Mouse (Mus musculus) intestine, embryonic 15.5 days (tissue): ENCODE measurements around the gene Cend1. TPM values are rescaled to one million over a fixed set of nuclear protein-coding genes. Genes with fewer than 3 reads are reported as not detected.
A peak's percentile ranks its signal among the peaks of the same experiment; 100 is the strongest.

ENCODE experiments used
- ATAC-seq: fragments of 200-750 bp; cut with Nextera tagmentation; 2 replicates; pipeline ENCODE4 v1.8.0; 2017; ENCODE audit warnings: moderate TSS enrichment, moderate library complexity
- H3K27ac ChIP-seq: fragments of 300-500 bp; sonication (generic); 2 replicates; pipeline ENCODE4 v1.5.1; 2015; ENCODE audit warnings: mild to moderate bottlenecking, inconsistent platforms
- H3K27me3 ChIP-seq: fragments of 300-500 bp; sonication (generic); replicated peaks from 2 replicates; pipeline ENCODE4 v1.6.1; 2015; ENCODE audit warnings: inconsistent platforms
- H3K36me3 ChIP-seq: fragments of 300-500 bp; sonication (generic); 2 replicates; pipeline ENCODE4 v1.6.1; 2015; ENCODE audit warnings: inconsistent platforms
- H3K4me1 ChIP-seq: fragments of 300-500 bp; sonication (generic); replicated peaks from 2 replicates; pipeline ENCODE4 v1.6.1; 2015; ENCODE audit warnings: inconsistent platforms
- H3K4me2 ChIP-seq: fragments of 300-500 bp; sonication (generic); replicated peaks from 2 replicates; pipeline ENCODE4 v1.6.1; 2015; ENCODE audit warnings: mild to moderate bottlenecking, inconsistent platforms
- H3K4me3 ChIP-seq: fragments of 300-500 bp; sonication (generic); replicated peaks from 2 replicates; pipeline ENCODE4 v1.5.1; 2015; ENCODE audit warnings: inconsistent platforms
- H3K9ac ChIP-seq: fragments of 300-500 bp; sonication (generic); 2 replicates; pipeline ENCODE4 v1.6.1; 2015; ENCODE audit warnings: inconsistent platforms
- H3K9me3 ChIP-seq: fragments of 300-500 bp; sonication (generic); 2 replicates; pipeline ENCODE4 v1.6.1; 2016; ENCODE audit warnings: inconsistent platforms
- WGBS: fragments of 180-500 bp; shearing (Covaris S2); methylation state at CpG from one replicate; pipeline ENCODE4 v1.1.7; 2015; 5-methylcytosine and 5-hydroxymethylcytosine counted together
- polyA plus RNA-seq: library from polyadenylated mRNA; unstranded; fragments of >200 nt; fragmentation: Nextera tagmentation; extraction: Ambion mirVana; gene quantifications from 2 replicates; pipeline ENCODE4 v1.2.1, GENCODE M21; 2015

Cend1 gene
- polyA plus RNA-seq, 1 experiment from 2014 or later: 3.8 TPM

DNA sequence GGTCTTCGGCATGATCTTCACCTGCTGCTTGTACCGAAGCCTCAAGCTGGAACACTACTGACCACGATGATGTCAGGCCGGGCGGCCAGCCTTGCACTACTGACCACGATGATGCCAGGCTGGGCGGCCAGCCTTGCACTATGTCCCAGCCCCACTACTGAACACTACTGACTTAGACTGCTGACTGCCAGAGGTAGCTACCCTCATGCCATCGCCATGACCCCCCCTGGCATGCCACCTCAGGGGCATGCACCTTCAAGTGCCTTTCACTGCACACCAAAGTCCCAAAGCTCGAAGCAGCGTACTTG, 41.3 kb upstream of the Cend1 start:
- H3K27me3 ChIP-seq: 0 out of 2 replicates have a peak, but pooled peaks cover 4% of the 10 kb centered on the region
- no peak overlapping the region for H3K4me3 ChIP-seq
- no peak overlapping the region for H3K4me2 ChIP-seq
- WGBS: 98% methylated on average over 10 of the region's 10 CpGs
- H3K27ac ChIP-seq: no peak overlapping the region
- no peak for ATAC-seq
- no peak overlapping the region for H3K9ac ChIP-seq
- H3K4me1 ChIP-seq: peaks cover 43% of the 10 kb centered on the region
- H3K36me3 ChIP-seq: peaks cover 22% of the 10 kb centered on the region
- H3K9me3 ChIP-seq: no peaks in the 10 kb centered on the region

DNA sequence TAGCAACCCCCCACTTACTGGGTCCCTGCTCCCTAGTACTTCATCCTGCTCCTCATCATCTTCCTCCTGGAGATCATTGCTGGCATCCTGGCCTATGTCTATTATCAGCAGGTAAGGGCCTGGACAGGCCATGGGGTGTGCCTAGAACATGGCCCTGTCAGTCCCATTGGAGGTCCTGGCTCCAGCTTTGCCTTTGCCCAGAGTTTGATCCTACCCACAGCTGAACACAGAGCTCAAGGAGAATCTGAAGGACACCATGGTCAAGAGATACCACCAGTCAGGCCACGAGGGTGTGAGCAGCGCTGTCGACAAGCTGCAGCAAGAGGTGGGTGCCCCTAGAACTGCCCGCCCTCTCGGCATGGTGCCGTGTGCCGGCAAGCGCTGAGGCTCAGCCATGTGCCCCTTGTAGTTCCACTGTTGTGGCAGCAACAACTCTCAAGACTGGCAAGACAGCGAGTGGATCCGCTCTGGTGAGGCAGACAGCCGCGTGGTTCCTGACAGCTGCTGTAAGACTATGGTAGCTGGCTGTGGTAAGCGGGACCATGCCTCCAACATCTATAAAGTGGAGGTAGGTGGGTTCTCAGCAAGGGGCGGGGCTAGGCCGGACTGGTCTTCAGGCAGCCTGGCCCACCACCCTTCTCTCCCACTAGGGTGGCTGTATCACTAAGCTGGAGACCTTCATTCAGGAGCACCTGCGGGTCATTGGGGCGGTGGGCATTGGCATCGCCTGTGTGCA, 40.8 kb upstream of the Cend1 start:
- ATAC-seq: no peak
- Histone ChIP-seq H3K4me3 (no peak overlapping the region), H3K27me3 (peaks cover 4% of the 10 kb centered on the region; the same call in 1 of the 2 replicates), H3K4me1 (peaks cover 46% of the 10 kb centered on the region), H3K27ac (no peak overlapping the region), H3K9me3 (no peaks in the 10 kb centered on the region), H3K9ac (peak overlapping the region; percentile 82; the same call in 1 of the 2 replicates), H3K36me3 (peaks cover 22% of the 10 kb centered on the region), H3K4me2 (0 out of 2 replicates have a peak overlapping the region, but pooled peaks have one; percentile 86)
- WGBS: 90% methylated on average over 18 of the region's 18 CpGs

DNA sequence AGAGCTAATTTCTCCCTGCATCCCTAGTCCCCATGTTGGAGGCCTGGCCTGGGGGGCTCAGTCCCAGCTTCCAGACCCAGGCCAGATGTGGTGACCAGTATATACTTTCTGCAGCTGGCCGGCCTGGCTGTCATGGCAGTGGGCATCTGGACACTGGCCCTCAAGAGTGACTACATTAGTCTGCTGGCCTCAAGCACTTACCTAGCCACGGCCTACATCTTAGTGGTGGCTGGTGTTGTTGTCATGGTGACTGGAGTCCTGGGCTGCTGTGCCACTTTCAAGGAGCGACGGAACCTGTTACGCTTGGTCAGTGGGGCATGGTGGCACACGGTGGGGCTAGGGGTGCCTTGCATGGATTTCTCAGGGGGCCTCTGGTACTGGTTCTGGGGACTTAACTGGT, 40.1 kb upstream of the Cend1 start:
- 85% methylated on average over 6 of the region's 6 CpGs for WGBS
- Histone ChIP-seq H3K9ac (peak overlapping the region; percentile 82), H3K27me3 (peaks cover 12% of the 10 kb centered on the region), H3K27ac (peak overlapping the region; percentile 89), H3K36me3 (peaks cover 22% of the 10 kb centered on the region), H3K9me3 (no peaks in the 10 kb centered on the region), H3K4me2 (peak overlapping the region; percentile 86), H3K4me3 (peak overlapping the region; percentile 82; the same call in 1 of the 2 replicates), H3K4me1 (peaks cover 51% of the 10 kb centered on the region)
- ATAC-seq: no peak

- H3K4me3 ChIP-seq: peak overlapping the region; percentile 82
- WGBS: 3% methylated on average over 8 of the region's 8 CpGs
- H3K9me3 ChIP-seq: no peaks in the 10 kb centered on the region
- H3K36me3 ChIP-seq: peaks cover 22% of the 10 kb centered on the region
- peak overlapping the region; percentile 86 for H3K4me2 ChIP-seq
- H3K27ac ChIP-seq: peak overlapping the region; percentile 89
- peaks cover 47% of the 10 kb centered on the region for H3K4me1 ChIP-seq
- H3K27me3 ChIP-seq: peaks cover 18% of the 10 kb centered on the region
- peak; percentile 74 for ATAC-seq
- peak overlapping the region; percentile 82 for H3K9ac ChIP-seq
Measured at GRCm38 (mm10) chr7:141468522-141469211, 39.4 kb upstream of the Cend1 start.

DNA sequence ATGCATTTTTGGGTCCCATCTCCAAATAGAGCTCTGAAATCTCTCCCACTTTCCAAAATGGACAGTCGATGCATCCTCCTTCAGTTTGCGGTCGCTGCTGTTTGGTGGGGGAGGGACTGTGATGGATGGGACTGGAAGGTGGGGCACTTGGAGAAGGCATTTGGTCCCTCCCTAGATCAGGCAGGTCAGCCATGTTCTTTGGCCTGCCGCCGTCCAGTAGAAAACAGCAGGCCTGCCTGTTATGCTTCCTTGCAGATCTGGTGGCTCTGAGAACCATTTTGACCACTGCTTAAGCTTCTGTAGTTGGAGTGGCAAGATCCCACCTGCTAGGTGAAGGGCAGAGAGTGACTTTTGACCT, 38.9 kb upstream of the Cend1 start:
- Histone ChIP-seq H3K4me2 (peak overlapping the region; percentile 86), H3K9me3 (no peaks in the 10 kb centered on the region), H3K27me3 (peaks cover 24% of the 10 kb centered on the region), H3K9ac (peak overlapping the region; percentile 82), H3K36me3 (peaks cover 22% of the 10 kb centered on the region), H3K4me1 (peaks cover 42% of the 10 kb centered on the region), H3K4me3 (peak overlapping the region; percentile 82), H3K27ac (peak overlapping the region; percentile 89)
- peak; percentile 27 for ATAC-seq
- WGBS: 11% methylated on average over 5 of the region's 5 CpGs

DNA sequence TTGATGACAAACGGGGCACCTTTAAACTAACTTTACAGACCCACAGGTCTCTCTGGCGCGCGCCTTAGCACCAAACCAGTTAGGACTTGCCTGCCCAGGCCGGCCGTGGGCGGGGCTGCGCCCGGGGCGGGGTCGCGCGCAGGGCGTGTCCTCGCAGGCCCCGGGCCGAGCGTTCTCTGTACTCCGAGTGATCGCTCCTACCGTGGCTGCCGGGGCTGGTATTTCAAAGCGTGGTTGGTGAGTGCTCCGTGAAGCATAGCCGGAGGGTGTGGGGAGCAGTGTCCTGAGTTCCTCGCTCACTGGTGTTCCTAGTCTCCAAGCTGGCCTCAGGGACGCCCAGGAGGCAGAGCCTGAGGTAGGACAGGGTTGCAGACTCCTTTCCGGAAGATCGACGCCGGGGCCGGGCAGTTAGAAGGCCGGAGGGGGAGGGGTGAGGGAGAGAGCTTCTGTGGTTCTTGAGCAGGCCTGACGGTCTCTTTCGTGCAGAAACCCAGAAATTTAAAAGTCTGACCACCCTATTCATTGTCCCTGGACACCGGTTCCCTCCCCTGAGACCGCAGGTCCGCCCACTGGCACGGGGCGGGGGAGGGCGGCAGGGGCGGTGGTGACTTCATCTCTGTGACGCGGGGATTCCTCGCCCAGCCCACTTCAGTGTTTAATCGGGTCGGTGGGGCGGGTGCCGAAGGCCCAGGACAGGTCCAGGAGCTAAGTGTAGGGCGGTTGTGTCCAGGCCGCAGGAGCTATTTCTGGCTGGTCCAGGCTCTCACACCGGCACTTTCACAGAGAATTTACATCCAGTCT, 38.1 kb upstream of the Cend1 start, which contains the start of gene Cd151:
Cd151 (plus strand) TSS at position 163 of the 801 bp plus-strand sequence.
- 2% methylated on average over 52 of the region's 52 CpGs for WGBS
- no peaks in the 10 kb centered on the region for H3K9me3 ChIP-seq
- peak within 1 kb of the TSS; percentile 86 for H3K4me2 ChIP-seq
- H3K4me1 ChIP-seq: peaks cover 42% of the 10 kb centered on the region
- peak within 1 kb of the TSS; percentile 82 for H3K9ac ChIP-seq
- peak; percentile 88 for ATAC-seq
- peak within 1 kb of the TSS; percentile 82 for H3K4me3 ChIP-seq
- peak within 1 kb of the TSS; percentile 89 for H3K27ac ChIP-seq
- H3K36me3 ChIP-seq: peaks cover 19% of the 10 kb centered on the region
- H3K27me3 ChIP-seq: peaks cover 30% of the 10 kb centered on the region

- H3K36me3 ChIP-seq: peaks cover 19% of the 10 kb centered on the region
- peak overlapping the region; percentile 82 for H3K4me3 ChIP-seq
- peak overlapping the region; percentile 59; the same call in 1 of the 2 replicates for H3K27ac ChIP-seq
- peaks cover 38% of the 10 kb centered on the region for H3K27me3 ChIP-seq
- peak overlapping the region; percentile 82; the same call in 1 of the 2 replicates for H3K9ac ChIP-seq
- 65% methylated on average over 10 of the region's 10 CpGs for WGBS
- H3K4me2 ChIP-seq: peak overlapping the region; percentile 86
- no peaks in the 10 kb centered on the region for H3K9me3 ChIP-seq
- ATAC-seq: no peak
- peaks cover 48% of the 10 kb centered on the region for H3K4me1 ChIP-seq
Measured at GRCm38 (mm10) chr7:141466607-141467148, 37.4 kb upstream of the Cend1 start.

- Histone ChIP-seq H3K4me2 (no peak overlapping the region), H3K36me3 (peaks cover 13% of the 10 kb centered on the region), H3K4me1 (peaks cover 54% of the 10 kb centered on the region), H3K4me3 (no peak overlapping the region), H3K9me3 (no peaks in the 10 kb centered on the region), H3K9ac (no peak overlapping the region), H3K27ac (no peak overlapping the region), H3K27me3 (peaks cover 44% of the 10 kb centered on the region)
- 83% methylated on average over 7 of the region's 7 CpGs for WGBS
- no peak for ATAC-seq
Measured at GRCm38 (mm10) chr7:141466045-141466394, 36.7 kb upstream of the Cend1 start.

- no peak for ATAC-seq
Measured at GRCm38 (mm10) chr7:141465388-141466044, 36.2 kb upstream of the Cend1 start.

GRCm38 (mm10) chr7:141464603-141465201, 35.4 kb upstream of the Cend1 start:
- 11% methylated on average over 38 of the region's 38 CpGs for WGBS
- no peaks in the 10 kb centered on the region for H3K9me3 ChIP-seq
- H3K27ac ChIP-seq: no peak overlapping the region
- H3K36me3 ChIP-seq: 0 out of 2 replicates have a peak, but pooled peaks cover under 1% of the 10 kb centered on the region
- peaks cover 60% of the 10 kb centered on the region for H3K4me1 ChIP-seq
- peaks cover 47% of the 10 kb centered on the region for H3K27me3 ChIP-seq
- peak overlapping the region; percentile 52 for H3K4me2 ChIP-seq
- H3K9ac ChIP-seq: peak overlapping the region; percentile 27; the same call in 1 of the 2 replicates
- H3K4me3 ChIP-seq: peak overlapping the region; percentile 11; the same call in 1 of the 2 replicates
- no peak for ATAC-seq

More at GRCm38 (mm10) chr7:141465388-141466044, 36.2 kb upstream of the Cend1 start:
- H3K4me3 ChIP-seq: no peak overlapping the region
- no peak overlapping the region for H3K27ac ChIP-seq
- H3K4me1 ChIP-seq: peaks cover 58% of the 10 kb centered on the region
- peaks cover 8% of the 10 kb centered on the region for H3K36me3 ChIP-seq
- H3K9ac ChIP-seq: peak overlapping the region; percentile 21; the same call in 1 of the 2 replicates
- H3K9me3 ChIP-seq: no peaks in the 10 kb centered on the region
- no peak overlapping the region for H3K4me2 ChIP-seq
- peaks cover 47% of the 10 kb centered on the region for H3K27me3 ChIP-seq
- 34% methylated on average over 10 of the region's 10 CpGs for WGBS
